Mouse (Mus musculus) MN1 (cell line): ENCODE data around the gene Fam216a.
A peak's percentile ranks its signal among the peaks of the same experiment; 100 is the strongest.
"Not testable (repeated sequence)": the region's sequence is repeated elsewhere in the genome, so short reads cannot be mapped to it uniquely, and the experiment has no call there.

Experiments
- DNase-seq: peaks from one replicate; pipeline ENCODE4 v3.0.0-alpha.2; 2016; ENCODE audit warnings: low spot score

The Fam216a gene

GRCm38 (mm10) chr5:122320205-122320781, 51.9 kb downstream of the Fam216a start:
- DNase-seq, result no peak

GRCm38 (mm10) chr5:122319474-122320204, 52.5 kb downstream of the Fam216a start:
- no peak for DNase-seq

GRCm38 (mm10) chr5:122318976-122319375, 53.2 kb downstream of the Fam216a start:
- not testable (repeated sequence) for DNase-seq

- DNase-seq, result no peak
Measured at GRCm38 (mm10) chr5:122318100-122318499, 54.1 kb downstream of the Fam216a start.

GRCm38 (mm10) chr5:122317329-122318045, 54.7 kb downstream of the Fam216a start:
- DNase-seq, result no peak

- DNase-seq, result peak; percentile 25
Measured at GRCm38 (mm10) chr5:122314966-122315667, 57.0 kb downstream of the Fam216a start.
